ENCODE assay signal across 21 mouse cellular contexts in the genomic region with DNA sequence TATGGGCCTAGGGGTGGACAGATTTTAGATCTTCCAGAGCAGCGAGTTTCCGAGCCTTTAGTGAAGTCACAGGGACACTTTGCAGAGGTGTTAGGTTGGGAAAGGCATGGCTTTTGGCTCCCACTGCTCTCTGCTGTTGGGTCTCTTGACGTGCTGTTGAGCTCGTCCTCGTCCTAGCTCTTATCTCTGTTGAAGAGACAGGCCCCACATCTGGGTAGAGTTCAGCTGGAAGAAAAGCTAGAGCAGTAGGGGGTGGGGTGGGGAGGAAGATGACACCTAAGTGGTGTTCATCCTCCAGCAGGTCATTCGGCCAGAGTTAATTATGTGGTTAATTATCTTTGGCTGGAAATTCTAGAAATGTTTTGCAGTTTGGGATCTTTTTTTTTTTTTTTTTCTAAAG. TPM values are rescaled to one million over a fixed set of nuclear protein-coding genes. Genes with fewer than 3 reads are reported as not detected.
DNase-seq lines count a peak whose midpoint lies in the region; ATAC-seq and TF ChIP-seq lines count a peak whose summit lies in the region.
"Had no signal": no experiment of that assay in that cellular context is flagged by ENCODE, and none has a peak within 500 bp of the region (broad histone marks: within the 10 kb centered on the region; RNA-seq: fewer than 3 reads in every experiment).

No protein-coding gene starts in this region.

- no peaks in the 10 kb centered on the region for H3K9me3 ChIP-seq in heart, embryonic 11.5 days (replicated peaks; ENCODE audit: control insufficient read depth, low read length)
- no peaks in the 10 kb centered on the region for H3K9me3 ChIP-seq in G1E (replicated peaks)
- H3K9me3 ChIP-seq in liver, embryonic 16.5 days (replicated peaks; ENCODE audit: control insufficient read depth, low read length), result no peaks in the 10 kb centered on the region
- H3K9me3 ChIP-seq: neural tube, embryonic 13.5 days had no signal

- H3K36me3 ChIP-seq in heart, embryonic 11.5 days (ENCODE audit: control insufficient read depth, insufficient read depth, low read length), result no peaks in the 10 kb centered on the region
- peaks cover 4% of the 10 kb centered on the region for H3K36me3 ChIP-seq in G1E (replicated peaks)
- H3K36me3 ChIP-seq in liver, embryonic 16.5 days (ENCODE audit: control insufficient read depth, insufficient read depth), result no peaks in the 10 kb centered on the region
- H3K36me3 ChIP-seq: hindbrain, embryonic 10.5 days; neural tube, embryonic 13.5 days had no signal

- 36% methylated on average over 6 of the region's 6 CpGs for WGBS in heart, embryonic 11.5 days (ENCODE audit: insufficient replicate concordance)
- 45% methylated on average over 6 of the region's 6 CpGs for WGBS in liver, embryonic 16.5 days (ENCODE audit: insufficient replicate concordance)

- peak overlapping the region; percentile 15; the same call in 1 of the 2 replicates for H3K27ac ChIP-seq in heart, embryonic 11.5 days (ENCODE audit: low read depth, low read length)
- peak overlapping the region; percentile 91 for H3K27ac ChIP-seq in liver, embryonic 16.5 days (ENCODE audit: low read length)
- H3K27ac ChIP-seq: gastrocnemius, adult 2 months; hindbrain, embryonic 10.5 days; hindbrain, postnatal 0 days; kidney, postnatal 0 days; neural tube, embryonic 13.5 days; stomach, postnatal 0 days had no signal

- TF ChIP-seq CTCF in G1E (IDR thresholded peaks at IDR 0.05; ENCODE audit: low read depth, low read length), result no peak

- H3K27me3 ChIP-seq in heart, embryonic 11.5 days (ENCODE audit: control insufficient read depth, insufficient read depth, low read length), result no peaks in the 10 kb centered on the region
- no peaks in the 10 kb centered on the region for H3K27me3 ChIP-seq in G1E (ENCODE audit: insufficient read depth, low read length)
- H3K27me3 ChIP-seq in liver, embryonic 16.5 days (ENCODE audit: control insufficient read depth, insufficient read depth, low read depth, low read length), result no peaks in the 10 kb centered on the region
- H3K27me3 ChIP-seq: neural tube, embryonic 13.5 days had no signal

- no peak overlapping the region for H3K4me3 ChIP-seq in heart, embryonic 11.5 days (ENCODE audit: low read depth, low read length)
- H3K4me3 ChIP-seq in G1E (ENCODE audit: low read depth, low read length), result no peak overlapping the region; the same call in 1 of the 2 replicates
- peak overlapping the region; percentile 53 for H3K4me3 ChIP-seq in liver, embryonic 16.5 days (ENCODE audit: low read depth, low read length)
- H3K4me3 ChIP-seq: gastrocnemius, adult 2 months; hindbrain, embryonic 10.5 days; neural tube, embryonic 13.5 days had no signal

- H3K9ac ChIP-seq in heart, embryonic 11.5 days (ENCODE audit: low read depth, low read length), result no peak overlapping the region
- H3K9ac ChIP-seq in liver, embryonic 16.5 days (ENCODE audit: low read depth, low read length), result peak overlapping the region; percentile 62
- H3K9ac ChIP-seq: neural tube, embryonic 13.5 days had no signal

- no peak for DNase-seq in heart, adult 9 months (ENCODE audit: low spot score in 2 of 2)
- no peak for DNase-seq in G1E (ENCODE audit: low spot score)
- DNase-seq in cerebellum, postnatal 4 days (ENCODE audit: low spot score in 2 of 2), result no peak
- DNase-seq: cerebellum, adult 9-11 months; embryo, embryonic 11 days; gastrocnemius, adult 2 months; heart, adult 18-20 months; kidney, adult 18-20 months; layer of hippocampus, postnatal 36 days; lung, postnatal 10 days; midbrain, embryonic 14.5 days; right cerebral cortex, adult 18-20 months had no signal

- ATAC-seq in heart, embryonic 11.5 days (replicated peaks; ENCODE audit: insufficient number of reproducible peaks, low FRiP score, low TSS enrichment), result no peak
- peak; percentile 41; the same call in 1 of the 2 replicates for ATAC-seq in G1E (ENCODE audit: extremely low read depth, insufficient number of reproducible peaks, low FRiP score, poor library complexity, severe bottlenecking)
- peak; percentile 32; the same call in 1 of the 2 replicates for ATAC-seq in erythroid progenitor cell, adult 5-6 weeks (replicated peaks; ENCODE audit: low FRiP score, poor library complexity, severe bottlenecking)
- ATAC-seq in liver, embryonic 16.5 days (ENCODE audit: low read depth), result peak; percentile 53
- ATAC-seq in granulocyte monocyte progenitor cell, adult 5-6 weeks (replicated peaks; ENCODE audit: poor library complexity, severe bottlenecking), result no peak
- ATAC-seq: hindbrain, postnatal 0 days had no signal

- no peaks in the 10 kb centered on the region for H3K4me1 ChIP-seq in heart, embryonic 11.5 days (ENCODE audit: control insufficient read depth, insufficient read depth, low read length)
- peaks cover 15% of the 10 kb centered on the region for H3K4me1 ChIP-seq in G1E (ENCODE audit: insufficient read depth, low read depth, low read length)
- H3K4me1 ChIP-seq in liver, embryonic 16.5 days (ENCODE audit: control insufficient read depth, low read depth, low read length), result peaks cover 11% of the 10 kb centered on the region
- H3K4me1 ChIP-seq: hindbrain, embryonic 10.5 days had no signal

- peak overlapping the region; percentile 41 for H3K4me2 ChIP-seq in heart, embryonic 11.5 days
- peak overlapping the region; percentile 61 for H3K4me2 ChIP-seq in liver, embryonic 16.5 days (ENCODE audit: low read depth, low read length)
- H3K4me2 ChIP-seq: neural tube, embryonic 13.5 days had no signal

RNA-seq across cellular contexts. Expression of a gene that starts 2.5 kb away (rescaled TPM):
- 4.7 and 4.9 TPM in 2 replicates for polyA plus RNA-seq in heart, embryonic 11.5 days (2014; fragmentation: Nextera tagmentation; extraction: Ambion mirVana)
- total RNA-seq in G1E (2014; fragmentation: Nextera tagmentation) (42.0 and 49.4 TPM in 2 replicates), G1E (2017) (12.2 and 15.7 TPM in 2 replicates)
- polyA plus RNA-seq in G1E (2012), result 3.5 and 3.8 TPM in 2 replicates
- total RNA-seq in erythroid progenitor cell, adult 5-6 weeks (2015; ENCODE audit: low replicate concordance), result 64.1 and 97.3 TPM in 2 replicates
- total RNA-seq in erythroid progenitor cell, adult 5-6 weeks (2017; ENCODE audit: low replicate concordance), result 47.0 and 54.3 TPM in 2 replicates
- polyA plus RNA-seq in liver, embryonic 16.5 days (2015; fragmentation: Nextera tagmentation; extraction: Ambion mirVana), result 7.4 and 8.7 TPM in 2 replicates
- total RNA-seq in granulocyte monocyte progenitor cell, adult 5-6 weeks (2014; fragmentation: Nextera tagmentation), result 16.7 and 24.5 TPM in 2 replicates
- 6.3 and 6.5 TPM in 2 replicates for total RNA-seq in granulocyte monocyte progenitor cell, adult 5-6 weeks (2017)

Comparison
In these comparisons a context has a peak if more than half of its experiments do, and no peak if none do; other contexts are left out.
1. ATAC-seq: peak in G1E (single experiment), erythroid progenitor cell, adult 5-6 weeks (single experiment) and liver, embryonic 16.5 days (single experiment); none in heart, embryonic 11.5 days (single experiment) and granulocyte monocyte progenitor cell, adult 5-6 weeks (single experiment).